Mouse (Mus musculus): ENCODE data around the gene B9d2. TPM values are rescaled to one million over a fixed set of nuclear protein-coding genes. Genes with fewer than 3 reads are reported as not detected.

B9d2 gene
- 51.7 TPM for polyA plus RNA-seq (2017; shearing (Covaris generic))

GRCm38 (mm10) chr7:25680514-25681258 is at the start of gene B9d2:
TSS of gene B9d2 (plus strand) at chr7:25680780.

GRCm38 (mm10) chr7:25658657-25659472 is 21.7 kb upstream of the B9d2 start, which contains the start of the genes Bckdha and Exosc5:
TSS of gene Bckdha (minus strand) at chr7:25658981.
TSS of gene Exosc5 (plus strand) at chr7:25659164.

GRCm38 (mm10) chr7:25674719-25675300 is 5.8 kb upstream of the B9d2 start, which contains the start of gene Tmem91:
TSS of gene Tmem91 (minus strand) at chr7:25675166.

GRCm38 (mm10) chr7:25686680-25687531 is 6.3 kb downstream of the B9d2 start, which contains the start of gene Tgfb1:
TSS of gene Tgfb1 (plus strand) at chr7:25687002.

GRCm38 (mm10) chr7:25718788-25719417 is 38.3 kb downstream of the B9d2 start, which contains the start of gene Ccdc97:
TSS of gene Ccdc97 (minus strand) at chr7:25719088.

Other genes with a start within 250 kb of the B9d2 start
- gene Ceacam1, start 203.2 kb upstream of the B9d2 start, polyA plus RNA-seq (2017; shearing (Covaris generic)), result 0.37 TPM
- gene Ceacam2, start 140.9 kb upstream of the B9d2 start, polyA plus RNA-seq (2017; shearing (Covaris generic)), result not detected
- not detected for gene Erich4, start 64.9 kb upstream of the B9d2 start, polyA plus RNA-seq (2017; shearing (Covaris generic))
- 67.2 TPM for gene Dmac2, start 61.4 kb upstream of the B9d2 start, polyA plus RNA-seq (2017; shearing (Covaris generic))
- gene B3gnt8, start 54.1 kb upstream of the B9d2 start, polyA plus RNA-seq (2017; shearing (Covaris generic)), result 0.28 TPM
- gene Bckdha, start 21.8 kb upstream of the B9d2 start, polyA plus RNA-seq (2017; shearing (Covaris generic)), result 53.1 TPM
- gene Exosc5, start 21.6 kb upstream of the B9d2 start, polyA plus RNA-seq (2017; shearing (Covaris generic)), result 113 TPM
- gene Tmem91, start 5.6 kb upstream of the B9d2 start, polyA plus RNA-seq (2017; shearing (Covaris generic)), result 4.5 TPM
- gene Tgfb1, start 6.2 kb downstream of the B9d2 start, polyA plus RNA-seq (2017; shearing (Covaris generic)), result 80.3 TPM
- gene Ccdc97, start 38.3 kb downstream of the B9d2 start, polyA plus RNA-seq (2017; shearing (Covaris generic)), result 78.1 TPM
- 61.1 TPM for gene Hnrnpul1, start 74.0 kb downstream of the B9d2 start, polyA plus RNA-seq (2017; shearing (Covaris generic))
- gene Axl, start 107.9 kb downstream of the B9d2 start, polyA plus RNA-seq (2017; shearing (Covaris generic)), result 46.6 TPM
- 4.9 TPM for gene Cyp2s1, start 136.1 kb downstream of the B9d2 start, polyA plus RNA-seq (2017; shearing (Covaris generic))
- not detected for gene Cyp2b10, start 216.8 kb downstream of the B9d2 start, polyA plus RNA-seq (2017; shearing (Covaris generic))